Mouse (Mus musculus) intestine, postnatal 0 days (tissue): ENCODE results near the gene Has1. TPM values are rescaled to one million over a fixed set of nuclear protein-coding genes. Genes with fewer than 3 reads are reported as not detected.

ENCODE experiments used
- ATAC-seq: fragments of 200-750 bp; cut with Nextera tagmentation; 2 replicates; pipeline ENCODE4 v1.8.0; 2017; ENCODE audit warnings: mild to moderate bottlenecking, moderate TSS enrichment, moderate library complexity
- H3K27ac ChIP-seq: fragments of 300-500 bp; sonication (generic); 2 replicates; pipeline ENCODE4 v1.5.1; 2014; ENCODE audit warnings: mild to moderate bottlenecking, low read depth, low read length, moderate library complexity
- H3K27me3 ChIP-seq: fragments of 300-500 bp; sonication (generic); replicated peaks from 2 replicates; pipeline ENCODE4 v1.6.1; 2014; ENCODE audit warnings: low read length, mixed read lengths; ENCODE audit not compliant: control insufficient read depth, insufficient read depth
- H3K36me3 ChIP-seq: fragments of 300-500 bp; sonication (generic); 2 replicates; pipeline ENCODE4 v1.6.1; 2014; ENCODE audit warnings: mild to moderate bottlenecking, moderate library complexity; ENCODE audit not compliant: control insufficient read depth, insufficient read depth
- H3K4me1 ChIP-seq: fragments of 300-500 bp; sonication (generic); replicated peaks from 2 replicates; pipeline ENCODE4 v1.6.1; 2014; ENCODE audit warnings: antibody characterized with exemption, low read length, mixed read lengths; ENCODE audit not compliant: control insufficient read depth, insufficient read depth
- H3K4me2 ChIP-seq: fragments of 300-500 bp; sonication (generic); replicated peaks from 2 replicates; pipeline ENCODE4 v1.6.1; 2014; ENCODE audit warnings: low read depth, mild to moderate bottlenecking, moderate library complexity
- H3K4me3 ChIP-seq: fragments of 300-500 bp; sonication (generic); 2 replicates; pipeline ENCODE4 v1.5.1; 2014; ENCODE audit warnings: low read depth, low read length
- H3K9ac ChIP-seq: fragments of 300-500 bp; sonication (generic); 2 replicates; pipeline ENCODE4 v1.6.1; 2014; ENCODE audit warnings: mild to moderate bottlenecking, low read depth, low read length
- H3K9me3 ChIP-seq: fragments of 300-500 bp; sonication (generic); 2 replicates; pipeline ENCODE4 v1.6.1; 2016; ENCODE audit warnings: mixed run types; ENCODE audit not compliant: control insufficient read depth
- CTCF ChIP-seq: sonication (generic); IDR thresholded peaks from 2 replicates; pipeline ENCODE4 v1.5.1; 2016; ENCODE audit warnings: low read depth, mild to moderate bottlenecking, control low read depth, antibody characterized with exemption, moderate library complexity
- WGBS: fragments of 180-500 bp; shearing (Covaris S2); extraction: QIAGEN DNeasy Blood & Tissue Kit; methylation state at CpG from one replicate; pipeline ENCODE4 v1.1.7; 2014; 5-methylcytosine and 5-hydroxymethylcytosine counted together
- polyA plus RNA-seq: library from polyadenylated mRNA; unstranded; fragments of >200 nt; fragmentation: Nextera tagmentation; extraction: Ambion mirVana; gene quantifications from 2 replicates; pipeline ENCODE4 v1.2.1, GENCODE M21; 2015

Gene Has1
- polyA plus RNA-seq, 1 experiment from 2014 or later: 0.66 TPM

DNA sequence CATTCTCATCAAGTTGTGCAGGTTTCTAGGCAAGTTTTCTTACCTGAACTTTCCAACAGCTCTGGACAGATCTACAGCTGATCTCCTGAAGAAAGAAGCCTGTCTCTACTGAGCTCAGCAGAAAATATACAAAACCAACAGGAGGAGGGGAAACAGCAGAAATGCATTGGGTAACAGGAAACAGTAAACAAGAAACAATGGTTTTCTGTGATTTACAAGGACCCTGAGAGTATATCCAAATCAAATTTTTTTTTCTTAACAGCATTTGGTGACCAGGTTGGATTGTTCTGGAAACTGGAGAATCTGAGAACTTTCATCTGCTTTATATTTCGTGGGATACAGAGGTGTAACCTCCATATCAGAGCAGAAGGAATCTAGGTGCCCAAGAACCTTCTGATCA, 28.8 kb upstream of the Has1 start, which contains the start of gene Fpr1:
Gene Fpr1 (minus strand): TSS at position 101 of the 400 bp plus-strand sequence.
- no peak for TF ChIP-seq CTCF
- Histone ChIP-seq H3K4me1 (no peaks in the 10 kb centered on the region), H3K36me3 (no peaks in the 10 kb centered on the region), H3K9me3 (no peaks in the 10 kb centered on the region), H3K9ac (no peak within 1 kb of the TSS), H3K4me3 (no peak within 1 kb of the TSS), H3K27me3 (no peaks in the 10 kb centered on the region), H3K4me2 (no peak within 1 kb of the TSS), H3K27ac (no peak within 1 kb of the TSS)
- 71% methylated on average over 1 of the region's 1 CpGs for WGBS
- ATAC-seq: no peak

DNA sequence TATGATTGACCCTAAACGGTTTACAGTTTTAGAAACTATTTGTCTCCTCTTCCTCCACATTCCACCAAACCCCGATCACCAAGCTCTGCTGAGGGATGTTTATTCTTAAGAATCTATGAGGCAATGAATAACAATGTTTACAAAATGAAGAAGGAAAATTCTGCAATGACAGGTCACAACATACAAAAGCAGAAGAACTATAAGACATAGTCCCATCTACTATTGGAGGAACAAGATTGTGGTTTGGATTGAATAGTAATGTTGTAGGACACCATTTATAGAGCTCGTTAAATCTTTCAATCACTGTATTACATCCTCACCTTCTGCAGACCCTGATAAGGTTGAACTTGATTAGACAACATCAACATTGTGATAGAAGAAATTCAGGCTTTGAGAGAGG, 27.7 kb upstream of the Has1 start:
- Histone ChIP-seq H3K36me3 (no peaks in the 10 kb centered on the region), H3K27me3 (no peaks in the 10 kb centered on the region), H3K4me2 (no peak overlapping the region), H3K4me3 (no peak overlapping the region), H3K27ac (no peak overlapping the region), H3K4me1 (no peaks in the 10 kb centered on the region), H3K9ac (no peak overlapping the region), H3K9me3 (no peaks in the 10 kb centered on the region)
- 72% methylated on average over 3 of the region's 3 CpGs for WGBS
- TF ChIP-seq CTCF: no peak
- ATAC-seq: no peak

- 84% methylated on average over 1 of the region's 1 CpGs for WGBS
- Histone ChIP-seq H3K9ac (no peak overlapping the region), H3K4me3 (no peak overlapping the region), H3K9me3 (no peaks in the 10 kb centered on the region), H3K4me2 (no peak overlapping the region), H3K4me1 (no peaks in the 10 kb centered on the region), H3K27me3 (no peaks in the 10 kb centered on the region), H3K36me3 (no peaks in the 10 kb centered on the region), H3K27ac (no peak overlapping the region)
- ATAC-seq: no peak
- no peak for TF ChIP-seq CTCF
Observed at GRCm38 (mm10) chr17:17879347-17879746, 24.3 kb upstream of the Has1 start.

DNA sequence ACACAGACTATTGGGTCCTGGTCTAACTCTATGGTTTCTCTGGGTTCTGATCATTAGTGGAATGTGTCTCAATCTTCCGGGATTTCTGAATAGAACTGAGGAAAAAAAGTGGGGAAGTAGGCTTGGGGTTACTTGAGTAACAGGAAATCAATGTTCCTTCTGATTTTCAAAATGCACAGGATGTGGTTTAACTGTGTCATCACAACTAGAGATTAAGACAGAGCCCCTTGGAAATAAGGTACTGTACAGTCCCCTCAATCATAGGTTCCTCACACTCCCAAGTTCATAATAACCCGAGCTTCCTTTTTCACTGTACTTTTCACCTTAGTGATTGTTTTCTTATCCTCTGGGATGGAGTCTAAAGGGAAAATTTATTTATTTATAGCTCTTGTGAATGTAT, 16.7 kb upstream of the Has1 start:
- no peak for ATAC-seq
- no peak for TF ChIP-seq CTCF
- Histone ChIP-seq H3K27me3 (no peaks in the 10 kb centered on the region), H3K4me2 (no peak overlapping the region), H3K9me3 (no peaks in the 10 kb centered on the region), H3K4me1 (no peaks in the 10 kb centered on the region), H3K9ac (no peak overlapping the region), H3K36me3 (0 out of 2 replicates have a peak, but pooled peaks cover 3% of the 10 kb centered on the region), H3K4me3 (no peak overlapping the region), H3K27ac (no peak overlapping the region)
- 82% methylated on average over 2 of the region's 2 CpGs for WGBS

DNA sequence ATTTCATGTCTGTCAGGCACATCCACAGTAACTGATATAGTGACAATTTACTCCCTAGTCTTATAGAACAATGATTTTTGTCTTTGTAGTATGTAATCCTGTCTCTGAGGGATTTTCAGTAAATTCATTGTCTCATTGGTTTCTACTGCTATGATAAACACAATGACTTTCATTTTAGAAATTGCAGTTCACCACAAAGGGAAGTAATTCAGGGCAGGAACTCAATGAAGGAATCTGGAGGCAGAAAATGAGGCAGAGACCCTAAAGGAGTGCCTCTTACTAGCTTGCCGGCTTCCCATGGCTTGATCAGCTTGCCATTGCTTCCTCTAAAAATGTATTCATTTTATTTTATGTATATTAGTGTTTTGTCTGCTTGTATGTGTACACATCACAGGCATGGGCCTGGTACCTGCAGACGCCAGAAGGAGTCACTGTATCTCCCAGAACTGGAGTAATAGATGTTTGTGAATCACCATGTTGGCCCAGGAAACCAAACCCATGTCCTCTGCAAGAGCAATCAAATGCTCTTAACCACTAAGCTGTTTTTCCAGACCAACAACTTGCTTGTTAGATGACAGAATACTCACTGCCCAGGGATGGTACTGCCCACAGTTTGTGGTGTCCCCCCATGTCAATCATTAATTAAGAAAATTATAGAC, 16.0 kb upstream of the Has1 start:
- Histone ChIP-seq H3K9ac (no peak overlapping the region), H3K4me2 (no peak overlapping the region), H3K9me3 (no peaks in the 10 kb centered on the region), H3K4me1 (no peaks in the 10 kb centered on the region), H3K27me3 (no peaks in the 10 kb centered on the region), H3K36me3 (0 out of 2 replicates have a peak, but pooled peaks cover 4% of the 10 kb centered on the region), H3K27ac (no peak overlapping the region), H3K4me3 (no peak overlapping the region)
- WGBS: 81% methylated on average over 2 of the region's 2 CpGs
- no peak for ATAC-seq
- TF ChIP-seq CTCF: no peak

DNA sequence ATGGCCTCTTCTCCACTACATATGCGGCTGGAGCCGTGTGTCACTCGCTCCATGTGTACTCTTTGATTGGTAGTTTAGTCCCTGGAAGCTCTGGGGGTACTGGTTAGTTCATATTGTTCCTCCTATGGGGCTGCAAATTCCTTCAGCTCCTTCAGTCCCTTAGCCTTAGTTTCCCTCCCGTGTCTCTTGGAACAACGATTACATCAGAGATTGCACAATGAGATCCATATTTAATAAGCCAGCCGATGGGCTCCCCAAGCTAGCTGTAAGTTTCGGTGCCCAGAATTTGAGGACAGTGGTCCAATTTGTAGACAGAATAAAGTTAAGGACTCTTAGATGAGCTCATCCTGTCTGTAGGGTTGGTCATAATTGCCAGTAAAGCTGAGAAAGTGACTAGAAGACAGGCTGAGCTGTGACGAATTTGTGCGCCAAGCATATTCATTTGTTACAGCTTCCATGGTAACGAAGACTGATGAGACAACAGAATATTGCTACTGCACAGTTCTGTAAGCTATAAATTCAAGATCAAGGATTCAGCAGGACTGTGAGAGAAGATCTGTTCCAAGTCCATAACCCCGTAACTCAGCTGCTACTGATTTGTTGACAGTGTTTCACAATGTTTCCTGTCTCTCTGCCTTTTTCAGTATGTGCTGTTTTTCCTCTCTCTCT, 11.9 kb upstream of the Has1 start:
- ATAC-seq: no peak
- H3K4me2 ChIP-seq: no peak overlapping the region
- no peaks in the 10 kb centered on the region for H3K27me3 ChIP-seq
- H3K4me3 ChIP-seq: no peak overlapping the region
- no peaks in the 10 kb centered on the region for H3K4me1 ChIP-seq
- no peak overlapping the region for H3K27ac ChIP-seq
- no peak for TF ChIP-seq CTCF
- H3K9ac ChIP-seq: no peak overlapping the region
- no peaks in the 10 kb centered on the region for H3K9me3 ChIP-seq
- 0 out of 2 replicates have a peak, but pooled peaks cover 4% of the 10 kb centered on the region for H3K36me3 ChIP-seq
- WGBS: 83% methylated on average over 11 of the region's 11 CpGs
